ENCODE assay signal across 8 mouse cellular contexts in genomic region chr1:104949640-104950039, GRCm38 (mm10).
DNase-seq lines count a peak whose midpoint lies in the region; ATAC-seq and TF ChIP-seq lines count a peak whose summit lies in the region.
"Not testable (repeated sequence)": the region's sequence is repeated elsewhere in the genome, so short reads cannot be mapped to it uniquely, and the experiment has no call there.

No protein-coding gene starts in this region.

- not testable (repeated sequence) for H3K36me3 ChIP-seq in heart, embryonic 10.5 days; heart, embryonic 11.5 days (ENCODE audit: control insufficient read depth, insufficient read depth, low read length); heart, embryonic 12.5 days; heart, embryonic 13.5 days; heart, embryonic 14.5 days (ENCODE audit: control insufficient read depth, insufficient read depth, low read length); heart, embryonic 15.5 days; heart, embryonic 16.5 days (ENCODE audit: control insufficient read depth, insufficient read depth); heart, postnatal 0 days (replicated peaks; ENCODE audit: control insufficient read depth, insufficient read depth, low read length)

- not testable (repeated sequence) for TF ChIP-seq EP300 in heart, postnatal 0 days (IDR thresholded peaks at IDR 0.05; ENCODE audit: low read depth)

- peak; percentile 66; the same call in 1 of the 2 replicates for ATAC-seq in heart, embryonic 11.5 days (replicated peaks; ENCODE audit: insufficient number of reproducible peaks, low FRiP score, low TSS enrichment)
- ATAC-seq in heart, embryonic 12.5 days (ENCODE audit: insufficient number of reproducible peaks, low FRiP score); heart, embryonic 13.5 days (ENCODE audit: extremely low read depth, insufficient number of reproducible peaks, low FRiP score, low TSS enrichment): not testable (repeated sequence)
- peak; percentile 43; the same call in 1 of the 2 replicates for ATAC-seq in heart, embryonic 14.5 days (ENCODE audit: insufficient number of reproducible peaks, insufficient read depth, low FRiP score, low read depth)
- peak; percentile 60; the same call in 1 of the 2 replicates for ATAC-seq in heart, embryonic 15.5 days (replicated peaks; ENCODE audit: insufficient number of reproducible peaks, insufficient read depth, low FRiP score, low read depth)
- ATAC-seq in heart, embryonic 16.5 days (replicated peaks; ENCODE audit: extremely low read depth, insufficient read depth, low FRiP score): peak; percentile 92
- ATAC-seq in heart, postnatal 0 days (ENCODE audit: insufficient read depth, low read depth): peak; percentile 80

- H3K9ac ChIP-seq in heart, embryonic 11.5 days (ENCODE audit: low read depth, low read length); heart, embryonic 12.5 days; heart, embryonic 13.5 days; heart, embryonic 14.5 days (ENCODE audit: low read length); heart, embryonic 15.5 days; heart, embryonic 16.5 days (ENCODE audit: low read length); heart, postnatal 0 days (replicated peaks; ENCODE audit: low read depth, low read length): not testable (repeated sequence)

- TF ChIP-seq CTCF in heart, postnatal 0 days (IDR thresholded peaks at IDR 0.05; ENCODE audit: low read depth): not testable (repeated sequence)

- not testable (repeated sequence) for H3K4me1 ChIP-seq in heart, embryonic 10.5 days; heart, embryonic 11.5 days (ENCODE audit: control insufficient read depth, insufficient read depth, low read length); heart, embryonic 12.5 days (replicated peaks); heart, embryonic 14.5 days (ENCODE audit: control insufficient read depth in 2 of 2, insufficient read depth in 2 of 2, low read length in 2 of 2); heart, embryonic 15.5 days (replicated peaks); heart, embryonic 16.5 days (ENCODE audit: control insufficient read depth, insufficient read depth, low read length); heart, postnatal 0 days (ENCODE audit: control insufficient read depth, insufficient read depth)
- peaks cover 11% of the 10 kb centered on the region for H3K4me1 ChIP-seq in heart, embryonic 13.5 days

- H3K9me3 ChIP-seq in heart, embryonic 10.5 days; heart, embryonic 11.5 days (replicated peaks; ENCODE audit: control insufficient read depth, low read length); heart, embryonic 12.5 days (replicated peaks); heart, embryonic 13.5 days; heart, embryonic 14.5 days (ENCODE audit: control insufficient read depth, low read length); heart, embryonic 15.5 days (replicated peaks); heart, embryonic 16.5 days (replicated peaks; ENCODE audit: control insufficient read depth, low read length); heart, postnatal 0 days (replicated peaks; ENCODE audit: control insufficient read depth, low read length): not testable (repeated sequence)

- DNase-seq in heart, embryonic 10.5 days (ENCODE audit: low spot score): peak; percentile 87
- not testable (repeated sequence) for DNase-seq in heart, postnatal 0 days (ENCODE audit: low spot score)

- not testable (repeated sequence) for H3K4me3 ChIP-seq in heart, embryonic 10.5 days; heart, embryonic 11.5 days (ENCODE audit: low read depth, low read length); heart, embryonic 12.5 days; heart, embryonic 13.5 days; heart, embryonic 14.5 days (ENCODE audit: control insufficient read depth in 1 of 2, insufficient read depth in 1 of 2, low read depth in 1 of 2, low read length in 2 of 2); heart, embryonic 15.5 days; heart, embryonic 16.5 days (ENCODE audit: low read length); heart, postnatal 0 days (ENCODE audit: low read depth, low read length)

- not testable (repeated sequence) for H3K27me3 ChIP-seq in heart, embryonic 10.5 days (ENCODE audit: insufficient read depth, poor library complexity, severe bottlenecking); heart, embryonic 11.5 days (ENCODE audit: control insufficient read depth, insufficient read depth, low read length); heart, embryonic 12.5 days (replicated peaks); heart, embryonic 13.5 days (replicated peaks); heart, embryonic 14.5 days (ENCODE audit: control insufficient read depth, insufficient read depth, low read length); heart, embryonic 15.5 days; heart, embryonic 16.5 days (ENCODE audit: control insufficient read depth, insufficient read depth, low read length); heart, postnatal 0 days (ENCODE audit: control insufficient read depth, insufficient read depth, low read length)

- H3K4me2 ChIP-seq in heart, embryonic 11.5 days; heart, embryonic 12.5 days; heart, embryonic 13.5 days; heart, embryonic 14.5 days (ENCODE audit: low read length); heart, embryonic 15.5 days; heart, embryonic 16.5 days (ENCODE audit: low read depth, low read length); heart, postnatal 0 days (ENCODE audit: low read depth, low read length): not testable (repeated sequence)

- WGBS in heart, embryonic 10.5 days: 42% methylated on average over 2 of the region's 2 CpGs
- WGBS in heart, embryonic 11.5 days (ENCODE audit: insufficient replicate concordance): 40% methylated on average over 2 of the region's 2 CpGs
- WGBS in heart, embryonic 12.5 days: 34% methylated on average over 2 of the region's 2 CpGs
- 30% methylated on average over 2 of the region's 2 CpGs for WGBS in heart, embryonic 13.5 days
- 37% methylated on average over 2 of the region's 2 CpGs for WGBS in heart, embryonic 14.5 days
- 40% methylated on average over 2 of the region's 2 CpGs for WGBS in heart, embryonic 15.5 days
- WGBS in heart, embryonic 16.5 days: 48% methylated on average over 2 of the region's 2 CpGs
- 22% methylated on average over 2 of the region's 2 CpGs for whole genome bisulfite sequencing in heart, postnatal 0 days

- 0 out of 2 replicates have a peak overlapping the region, but pooled peaks have one; percentile 11 for H3K27ac ChIP-seq in heart, embryonic 10.5 days
- H3K27ac ChIP-seq in heart, embryonic 11.5 days (ENCODE audit: low read depth, low read length): peak overlapping the region; percentile 15; the same call in 1 of the 2 replicates
- H3K27ac ChIP-seq in heart, embryonic 12.5 days (ENCODE audit: poor library complexity, severe bottlenecking): peak overlapping the region; percentile 47; the same call in 1 of the 2 replicates
- H3K27ac ChIP-seq in heart, embryonic 13.5 days (replicated peaks): peak overlapping the region; percentile 42; the same call in 1 of the 2 replicates
- peak overlapping the region; percentile 14 to 53; a peak in 2 of 4 replicates for H3K27ac ChIP-seq in heart, embryonic 14.5 days (replicated peaks in 1 of 2; ENCODE audit: control insufficient read depth in 1 of 2, insufficient read depth in 1 of 2, low read depth in 2 of 2, low read length in 2 of 2)
- H3K27ac ChIP-seq in heart, embryonic 15.5 days: peak overlapping the region; percentile 37
- H3K27ac ChIP-seq in heart, embryonic 16.5 days (ENCODE audit: low read length): peak overlapping the region; percentile 55; the same call in 1 of the 2 replicates
- H3K27ac ChIP-seq in heart, postnatal 0 days (ENCODE audit: low read depth): peak overlapping the region; percentile 36
